Mouse (Mus musculus): ENCODE results near the gene Aadacl4.
"Not testable (repeated sequence)": the region's sequence is repeated elsewhere in the genome, so short reads cannot be mapped to it uniquely, and the experiment has no call there.

Gene Aadacl4

GRCm38 (mm10) chr4:144613407-144613806, at the start of gene Aadacl4:
Gene Aadacl4 (plus strand): TSS chr4:144613707.
- DNase-seq (ENCODE audit: low read depth) = no peak

DNA sequence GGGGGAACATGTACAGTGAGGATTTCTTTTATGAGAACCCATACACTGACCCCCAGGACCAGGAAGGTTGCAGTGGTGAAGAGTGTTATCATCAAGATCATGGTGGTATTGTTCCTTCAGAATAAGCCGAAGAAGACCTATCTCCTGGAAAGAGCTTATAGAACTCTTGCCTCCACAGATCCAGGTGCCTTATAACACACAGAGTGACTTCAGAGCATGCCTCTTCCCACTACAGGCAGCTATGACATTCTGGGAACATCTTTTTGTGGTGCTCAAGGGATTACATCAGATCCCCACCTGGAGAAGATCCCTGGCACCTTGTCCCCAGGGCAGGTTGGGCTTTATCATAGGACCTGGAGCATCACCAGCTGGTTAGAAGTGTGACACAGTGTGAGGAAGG, 48.5 kb upstream of the Aadacl4 start, which contains the start of gene Gm13124:
Gm13124 (minus strand) TSS at position 101 of the 400 bp plus-strand sequence.
- no peak for DNase-seq (ENCODE audit: low read depth)

DNA sequence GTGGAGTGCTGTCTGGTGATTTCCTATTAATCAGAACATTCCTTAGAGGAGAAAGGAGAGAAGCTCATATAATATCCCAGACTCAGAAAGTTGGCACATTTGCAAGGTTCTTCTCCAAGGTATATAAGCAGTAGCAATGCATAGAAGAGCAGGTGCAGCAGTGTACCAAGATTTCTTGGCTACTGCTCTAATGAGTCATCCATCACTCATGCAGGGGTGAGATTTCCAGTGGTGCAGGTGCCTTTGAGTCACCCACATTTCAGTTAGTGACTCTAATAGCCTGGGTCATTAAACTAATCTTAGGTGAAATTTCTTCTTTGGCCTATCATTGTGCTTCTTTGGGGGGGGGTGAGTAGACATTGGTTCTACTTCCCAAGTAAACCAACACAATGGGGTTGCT, 45.8 kb upstream of the Aadacl4 start:
- DNase-seq (ENCODE audit: low read depth) = no peak

- DNase-seq (ENCODE audit: low read depth) = not testable (repeated sequence)
Observed at GRCm38 (mm10) chr4:144586207-144586606, 27.3 kb upstream of the Aadacl4 start.

DNA sequence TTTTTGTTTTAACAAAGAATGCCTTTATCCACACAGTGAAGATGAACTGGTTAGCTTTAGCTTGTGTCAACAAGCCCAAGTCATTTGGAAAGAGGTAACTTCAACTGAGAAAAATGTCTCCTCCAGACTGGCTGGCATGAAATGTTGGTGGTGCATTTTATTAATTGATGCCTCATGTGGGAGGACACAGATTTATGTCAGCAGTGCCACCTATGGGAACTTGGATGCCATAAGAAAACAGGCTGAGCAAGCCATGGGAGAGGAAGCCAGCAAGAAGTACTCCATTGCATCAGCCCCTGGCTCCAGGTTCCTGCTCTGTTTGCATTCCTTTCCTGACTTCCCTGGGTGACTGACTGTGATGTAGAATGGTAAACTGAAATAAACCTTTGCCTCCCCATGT, 20.7 kb upstream of the Aadacl4 start:
- no peak for DNase-seq (ENCODE audit: low read depth)

GRCm38 (mm10) chr4:144614586-144614985, 1.1 kb downstream of the Aadacl4 start:
- no peak for DNase-seq (ENCODE audit: low read depth)

DNA sequence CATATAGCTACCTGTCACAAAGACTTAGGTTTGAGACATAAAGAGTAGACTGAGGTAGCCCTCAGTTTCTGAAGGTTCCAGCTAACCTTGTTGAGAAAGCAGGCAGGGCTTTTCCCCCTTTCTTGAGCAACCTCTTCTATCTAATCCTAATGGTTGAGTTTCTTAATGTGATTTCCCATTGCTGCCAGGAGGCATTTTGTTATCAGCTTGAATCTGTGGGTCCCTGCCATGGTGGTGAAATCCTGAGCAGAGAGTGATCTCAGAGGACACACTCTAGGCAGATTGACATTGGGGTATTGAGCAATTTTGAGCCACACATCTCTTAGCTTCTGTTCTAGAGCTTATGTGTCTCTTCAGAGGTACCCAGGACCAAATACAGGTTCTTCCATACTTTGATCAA, 24.8 kb downstream of the Aadacl4 start:
- peak; percentile 11 for DNase-seq (ENCODE audit: low read depth)

All from 416B (cell line).